Mouse (Mus musculus) hematopoietic stem cell, adult 5-6 weeks (primary cell): ENCODE measurements around the gene Vmn2r41. TPM values are rescaled to one million over a fixed set of nuclear protein-coding genes. Genes with fewer than 3 reads are reported as not detected.
"Not testable (repeated sequence)": the region's sequence is repeated elsewhere in the genome, so short reads cannot be mapped to it uniquely, and the experiment has no call there.

ENCODE experiments used
- ATAC-seq, 2 experiments: fragments of 125-278 bp in 1 of 2; replicated peaks in 1 of 2; 2 replicates each; pipeline ENCODE4 v1.8.0; 2016 to 2017; ENCODE audit warnings: inconsistent platforms in 2 of 2, mild to moderate bottlenecking in 2 of 2, moderate number of reproducible peaks in 2 of 2, low read depth in 1 of 2, moderate TSS enrichment in 1 of 2; ENCODE audit not compliant: low FRiP score in 2 of 2, poor library complexity in 2 of 2, severe bottlenecking in 2 of 2, insufficient read depth in 1 of 2, low TSS enrichment in 1 of 2
- total RNA-seq: library from RNA; stranded (forward); fragments of 172-1452, 232-1000 nt; gene quantifications from 2 replicates; pipeline ENCODE4 v1.2.3, GENCODE M21; 2017

Gene Vmn2r41
- total RNA-seq: not detected in 2 replicates

DNA sequence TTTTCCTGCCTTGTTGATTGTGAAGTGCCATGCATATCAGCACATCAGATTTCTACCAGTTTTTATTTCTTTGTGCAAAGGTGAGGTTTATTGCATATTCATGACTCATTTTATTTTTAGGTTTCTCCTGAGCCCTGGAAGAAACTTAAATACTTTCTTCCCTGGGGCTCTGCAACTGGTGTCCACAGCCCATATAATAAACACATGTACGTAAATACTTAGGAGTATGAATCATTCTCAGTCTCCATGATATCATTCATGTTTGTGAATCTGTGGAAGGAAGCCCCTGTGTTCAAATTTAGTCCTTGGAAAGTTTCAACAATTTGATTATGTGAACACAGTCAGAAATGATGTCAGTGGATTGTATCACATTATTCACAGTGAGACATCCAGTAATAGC is at the start of gene Vmn2r41:
TSS of gene Vmn2r41 (minus strand) at position 101 of the 400 bp plus-strand sequence.
- not testable (repeated sequence) for ATAC-seq

DNA sequence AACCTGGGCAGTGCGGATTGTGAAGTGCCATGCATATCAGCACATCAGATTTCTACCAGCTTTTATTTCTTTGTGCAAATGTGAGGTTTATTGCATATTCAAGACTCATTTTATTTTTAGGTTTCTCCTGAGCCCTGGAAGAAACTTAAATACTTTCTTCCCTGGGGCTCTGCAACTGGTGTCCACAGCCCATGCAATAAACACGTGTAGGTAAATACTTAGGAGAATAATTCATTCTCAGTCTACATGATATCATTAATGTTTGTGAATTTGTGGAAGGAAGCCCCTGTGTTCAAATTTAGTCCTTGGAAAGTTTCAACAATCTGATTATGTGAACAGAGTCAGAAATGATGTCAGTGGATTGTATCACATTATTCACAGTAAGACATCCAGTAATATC is 38.8 kb upstream of the Vmn2r41 start, which contains the start of gene Vmn2r42:
TSS of gene Vmn2r42 (minus strand) at position 101 of the 400 bp plus-strand sequence.
- ATAC-seq: not testable (repeated sequence)

DNA sequence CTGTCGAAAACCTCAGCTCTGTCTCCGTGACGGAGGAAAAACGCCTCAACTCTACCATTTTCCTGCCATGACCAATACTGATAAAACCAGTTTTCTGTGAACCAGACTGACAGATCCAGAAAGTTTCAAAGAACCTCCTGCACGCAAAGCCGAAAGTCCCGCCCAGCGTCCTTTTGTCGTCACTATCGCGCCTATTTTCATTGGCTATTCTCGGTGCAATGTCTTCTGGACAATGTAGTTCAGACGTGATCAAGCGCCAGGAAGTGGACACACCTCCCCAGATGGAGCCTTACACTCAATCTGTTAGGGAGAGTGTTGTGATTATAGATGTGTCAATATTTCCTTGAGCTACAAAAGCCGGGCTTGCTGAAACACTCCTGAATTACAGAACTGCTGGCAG is 68.6 kb downstream of the Vmn2r41 start:
- not testable (repeated sequence) for ATAC-seq

Other genes starting within 250 kb of the Vmn2r41 start
- not detected in 2 replicates for gene Vmn2r42, start 38.7 kb upstream of the Vmn2r41 start, total RNA-seq
- not detected in 2 replicates for gene Vmn2r43, start 98.9 kb upstream of the Vmn2r41 start, total RNA-seq
- not detected in 2 replicates for gene Vmn2r44, start 221.7 kb upstream of the Vmn2r41 start, total RNA-seq